Comparison of ENCODE assay signal across 8 mouse cellular contexts in the genomic region with DNA sequence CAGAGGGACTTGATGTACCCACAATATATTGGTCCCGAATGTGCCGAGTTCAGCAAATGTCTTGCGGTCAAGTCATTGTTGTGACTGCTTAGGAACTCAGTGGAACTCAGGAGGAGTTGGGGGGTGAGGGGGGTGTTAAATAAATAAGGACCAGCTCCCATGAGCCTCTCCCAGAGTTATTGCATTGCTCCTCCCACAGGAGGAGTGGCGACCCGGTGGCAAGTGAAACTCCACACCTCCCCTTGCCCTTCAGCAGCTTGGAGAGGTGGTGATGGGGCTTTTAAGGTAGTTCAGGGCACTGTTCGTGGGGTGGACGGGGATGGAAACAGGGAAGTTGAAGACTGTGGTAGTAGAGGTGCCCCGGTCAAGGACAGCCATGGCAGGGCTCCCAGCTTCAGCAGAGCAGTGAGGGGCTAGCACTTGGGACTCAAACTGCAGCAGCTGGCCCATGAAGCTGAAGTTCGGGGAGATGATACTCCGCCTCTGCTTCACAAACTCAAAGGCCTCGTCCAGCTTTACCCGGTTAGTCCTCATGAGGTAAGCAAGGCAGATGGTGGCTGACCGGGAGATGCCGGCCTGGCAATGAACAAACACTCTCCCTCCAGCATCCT. TPM values are rescaled to one million over a fixed set of nuclear protein-coding genes. Genes with fewer than 3 reads are reported as not detected.
DNase-seq lines count a peak whose midpoint lies in the region; ATAC-seq lines count a peak whose summit lies in the region.

No protein-coding gene starts in this region.

- H3K9ac ChIP-seq in embryonic facial prominence, embryonic 14.5 days (ENCODE audit: low read depth, low read length) = peak overlapping the region; percentile 95
- H3K9ac ChIP-seq in hindbrain, embryonic 13.5 days = peak overlapping the region; percentile 93
- peak overlapping the region; percentile 99 for H3K9ac ChIP-seq in liver, embryonic 13.5 days
- peak overlapping the region; percentile 95; the same call in 1 of the 2 replicates for H3K9ac ChIP-seq in neural tube, embryonic 15.5 days (replicated peaks)

- H3K4me2 ChIP-seq in embryonic facial prominence, embryonic 14.5 days (ENCODE audit: low read depth, low read length) = peak overlapping the region; percentile 60
- H3K4me2 ChIP-seq in hindbrain, embryonic 13.5 days = peak overlapping the region; percentile 88
- peak overlapping the region; percentile 94 for H3K4me2 ChIP-seq in liver, embryonic 13.5 days
- peak overlapping the region; percentile 82 for H3K4me2 ChIP-seq in neural tube, embryonic 15.5 days

- H3K27ac ChIP-seq in embryonic facial prominence, embryonic 14.5 days (replicated peaks; ENCODE audit: low read depth, low read length) = no peak overlapping the region
- H3K27ac ChIP-seq in hindbrain, embryonic 13.5 days = no peak overlapping the region
- H3K27ac ChIP-seq in liver, embryonic 13.5 days = peak overlapping the region; percentile 99
- H3K27ac ChIP-seq in neural tube, embryonic 15.5 days (replicated peaks) = no peak overlapping the region

- H3K4me3 ChIP-seq in embryonic facial prominence, embryonic 14.5 days (ENCODE audit: low read depth, low read length) = peak overlapping the region; percentile 76
- H3K4me3 ChIP-seq in hindbrain, embryonic 13.5 days = peak overlapping the region; percentile 84
- peak overlapping the region; percentile 96 for H3K4me3 ChIP-seq in liver, embryonic 13.5 days (replicated peaks)
- peak overlapping the region; percentile 80 for H3K4me3 ChIP-seq in neural tube, embryonic 15.5 days (replicated peaks)

- H3K4me1 ChIP-seq in embryonic facial prominence, embryonic 14.5 days (ENCODE audit: control insufficient read depth, insufficient read depth, low read length) = peaks cover 47% of the 10 kb centered on the region
- peaks cover 61% of the 10 kb centered on the region for H3K4me1 ChIP-seq in hindbrain, embryonic 13.5 days (replicated peaks)
- peaks cover 74% of the 10 kb centered on the region for H3K4me1 ChIP-seq in liver, embryonic 13.5 days (replicated peaks)
- peaks cover 66% of the 10 kb centered on the region for H3K4me1 ChIP-seq in neural tube, embryonic 15.5 days

- WGBS in embryonic facial prominence, embryonic 14.5 days = 68% methylated on average over 14 of the region's 14 CpGs
- WGBS in hindbrain, embryonic 13.5 days = 83% methylated on average over 14 of the region's 14 CpGs
- WGBS in liver, embryonic 13.5 days (ENCODE audit: insufficient replicate concordance) = 75% methylated on average over 14 of the region's 14 CpGs
- 80% methylated on average over 14 of the region's 14 CpGs for whole genome bisulfite sequencing in neural tube, embryonic 15.5 days

- ATAC-seq in embryonic facial prominence, embryonic 14.5 days (ENCODE audit: low read depth) = no peak
- no peak for ATAC-seq in hindbrain, embryonic 13.5 days (ENCODE audit: low FRiP score)
- ATAC-seq in liver, embryonic 13.5 days (ENCODE audit: low read depth) = no peak
- ATAC-seq in neural tube, embryonic 15.5 days (ENCODE audit: low FRiP score) = no peak
- ATAC-seq in granulocyte monocyte progenitor cell, adult 5-6 weeks (replicated peaks; ENCODE audit: poor library complexity, severe bottlenecking) = no peak

- DNase-seq in retina, postnatal 1 day = peak; percentile 24
- DNase-seq in retina, embryonic 14.5 days (ENCODE audit: low spot score) = no peak
- no peak for DNase-seq in embryonic facial prominence, embryonic 14.5 days (ENCODE audit: low spot score)
- no peak for DNase-seq in liver, embryonic 13.5 days
- DNase-seq in frontal cortex, postnatal 25 days (ENCODE audit: low spot score in 2 of 2) = no peak

- no peaks in the 10 kb centered on the region for H3K9me3 ChIP-seq in embryonic facial prominence, embryonic 14.5 days (ENCODE audit: control insufficient read depth, low read length)
- no peaks in the 10 kb centered on the region for H3K9me3 ChIP-seq in hindbrain, embryonic 13.5 days
- no peaks in the 10 kb centered on the region for H3K9me3 ChIP-seq in liver, embryonic 13.5 days (replicated peaks)
- H3K9me3 ChIP-seq in neural tube, embryonic 15.5 days (replicated peaks) = no peaks in the 10 kb centered on the region

- H3K27me3 ChIP-seq in embryonic facial prominence, embryonic 14.5 days (replicated peaks; ENCODE audit: control insufficient read depth, insufficient read depth, low read length) = no peaks in the 10 kb centered on the region
- H3K27me3 ChIP-seq in hindbrain, embryonic 13.5 days = 0 out of 2 replicates have a peak, but pooled peaks cover 9% of the 10 kb centered on the region
- H3K27me3 ChIP-seq in liver, embryonic 13.5 days = no peaks in the 10 kb centered on the region
- H3K27me3 ChIP-seq in neural tube, embryonic 15.5 days (replicated peaks) = no peaks in the 10 kb centered on the region

- H3K36me3 ChIP-seq in embryonic facial prominence, embryonic 14.5 days (ENCODE audit: control insufficient read depth, insufficient read depth, low read length) = peaks cover 12% of the 10 kb centered on the region
- H3K36me3 ChIP-seq in hindbrain, embryonic 13.5 days = peaks cover 4% of the 10 kb centered on the region
- peaks cover 40% of the 10 kb centered on the region for H3K36me3 ChIP-seq in liver, embryonic 13.5 days
- peaks cover 4% of the 10 kb centered on the region; the same call in 1 of the 2 replicates for H3K36me3 ChIP-seq in neural tube, embryonic 15.5 days

RNA-seq across cellular contexts. Expression of a gene that starts 55.2 kb away (rescaled TPM):
- polyA plus RNA-seq in embryonic facial prominence, embryonic 14.5 days (2014; fragmentation: Nextera tagmentation; extraction: Ambion mirVana) = 149 and 164 TPM in 2 replicates
- polyA plus RNA-seq in hindbrain, embryonic 13.5 days (2015; fragmentation: Nextera tagmentation; extraction: Ambion mirVana) = 86.8 and 90.1 TPM in 2 replicates
- 35.2 and 37.0 TPM in 2 replicates for polyA plus RNA-seq in liver, embryonic 13.5 days (2015; fragmentation: Nextera tagmentation; extraction: Ambion mirVana)
- 89.7 and 101 TPM in 2 replicates for polyA plus RNA-seq in neural tube, embryonic 15.5 days (2015; fragmentation: Nextera tagmentation; extraction: Ambion mirVana)
- total RNA-seq in granulocyte monocyte progenitor cell, adult 5-6 weeks (2014; fragmentation: Nextera tagmentation) = 88.4 and 89.5 TPM in 2 replicates
- 51.5 and 52.4 TPM in 2 replicates for total RNA-seq in granulocyte monocyte progenitor cell, adult 5-6 weeks (2017)

RNA-seq across cellular contexts. Expression of a gene that starts 55.8 kb away (rescaled TPM):
- polyA plus RNA-seq in embryonic facial prominence, embryonic 14.5 days (2014; fragmentation: Nextera tagmentation; extraction: Ambion mirVana) = 25.4 and 27.3 TPM in 2 replicates
- 34.5 and 35.5 TPM in 2 replicates for polyA plus RNA-seq in hindbrain, embryonic 13.5 days (2015; fragmentation: Nextera tagmentation; extraction: Ambion mirVana)
- 22.2 and 27.8 TPM in 2 replicates for polyA plus RNA-seq in liver, embryonic 13.5 days (2015; fragmentation: Nextera tagmentation; extraction: Ambion mirVana)
- 25.0 and 25.8 TPM in 2 replicates for polyA plus RNA-seq in neural tube, embryonic 15.5 days (2015; fragmentation: Nextera tagmentation; extraction: Ambion mirVana)
- total RNA-seq in granulocyte monocyte progenitor cell, adult 5-6 weeks (2014; fragmentation: Nextera tagmentation) = 20.4 and 21.3 TPM in 2 replicates
- total RNA-seq in granulocyte monocyte progenitor cell, adult 5-6 weeks (2017) = 34.3 and 43.2 TPM in 2 replicates
